Mouse (Mus musculus): ENCODE data around the gene Ahsg.
"Not testable (repeated sequence)": the region's sequence is repeated elsewhere in the genome, so short reads cannot be mapped to it uniquely, and the experiment has no call there.

Gene Ahsg

DNA sequence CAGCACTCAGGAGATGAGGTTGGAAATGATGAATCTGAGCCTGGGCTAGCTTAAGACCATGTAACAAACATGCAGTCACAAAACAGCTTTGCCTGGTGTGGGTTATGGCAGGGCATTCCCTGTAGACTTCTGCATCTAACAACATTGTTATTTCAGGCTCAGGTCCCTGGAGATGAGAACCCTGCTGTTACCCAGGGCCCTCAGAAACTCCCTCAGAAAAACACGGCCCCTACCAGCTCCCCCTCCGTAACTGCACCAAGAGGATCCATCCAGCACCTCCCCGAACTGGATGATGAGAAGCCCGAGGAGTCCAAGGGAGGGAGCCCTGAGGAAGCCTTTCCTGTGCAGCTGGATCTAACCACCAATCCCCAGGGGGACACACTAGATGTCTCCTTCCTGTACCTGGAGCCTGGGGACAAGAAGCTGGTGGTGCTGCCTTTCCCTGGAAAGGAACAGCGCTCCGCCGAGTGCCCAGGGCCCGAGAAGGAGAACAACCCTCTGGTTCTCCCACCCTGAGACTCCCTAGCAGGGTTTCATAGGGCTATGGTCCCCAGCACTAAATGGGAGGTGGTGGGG is 48.1 kb downstream of the Ahsg start:
- ATAC-seq (ENCODE audit: low TSS enrichment) = no peak

- ATAC-seq (ENCODE audit: low TSS enrichment) = not testable (repeated sequence)
Measured at GRCm38 (mm10) chr16:22941825-22942476, 50.9 kb downstream of the Ahsg start.

DNA sequence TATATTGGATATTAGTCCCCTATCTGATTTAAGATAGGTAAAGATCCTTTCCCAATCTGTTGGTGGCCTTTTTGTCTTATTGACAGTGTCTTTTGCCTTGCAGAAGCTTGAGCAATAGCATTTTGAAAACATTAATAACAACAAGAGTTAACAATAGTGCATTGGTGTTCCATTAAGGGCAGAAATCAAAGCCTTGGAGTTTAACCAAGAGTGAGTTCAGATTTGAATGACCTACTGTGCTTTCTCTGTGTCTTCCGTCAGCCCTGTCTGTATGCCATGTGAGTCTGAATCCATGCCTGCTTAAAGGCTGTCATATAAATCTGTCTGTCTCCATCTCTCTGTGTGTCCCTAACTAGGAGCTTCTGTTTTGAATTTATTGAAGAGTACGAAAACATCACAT is 56.3 kb downstream of the Ahsg start:
- no peak for ATAC-seq (ENCODE audit: low TSS enrichment)

Measured in frontal cortex, adult (tissue).